Mouse (Mus musculus) lung, embryonic 14.5 days (tissue): ENCODE data around the gene Col23a1. TPM values are rescaled to one million over a fixed set of nuclear protein-coding genes. Genes with fewer than 3 reads are reported as not detected.

Experiments
- ATAC-seq: fragments of 200-750 bp; cut with Nextera tagmentation; 2 replicates; pipeline ENCODE4 v1.8.0; 2017; ENCODE audit warnings: mild to moderate bottlenecking, moderate TSS enrichment, moderate library complexity; ENCODE audit not compliant: insufficient read depth
- DNase-seq: peaks from one replicate; pipeline ENCODE4 v3.0.0-alpha.2; 2015
- H3K27ac ChIP-seq: fragments of 300-500 bp; sonication (generic); 2 replicates; pipeline ENCODE4 v1.5.1; 2014; ENCODE audit warnings: low read depth, mild to moderate bottlenecking, moderate library complexity
- H3K27me3 ChIP-seq: fragments of 300-500 bp; sonication (generic); 2 replicates; pipeline ENCODE4 v1.6.1; 2014; ENCODE audit warnings: low read length, control low read depth; ENCODE audit not compliant: insufficient read depth
- H3K36me3 ChIP-seq: fragments of 300-500 bp; sonication (generic); 2 replicates; pipeline ENCODE4 v1.6.1; 2014; ENCODE audit warnings: control low read depth; ENCODE audit not compliant: insufficient read depth
- H3K4me1 ChIP-seq: fragments of 300-500 bp; sonication (generic); 2 replicates; pipeline ENCODE4 v1.6.1; 2014; ENCODE audit warnings: antibody characterized with exemption, control low read depth; ENCODE audit not compliant: insufficient read depth
- H3K4me2 ChIP-seq: fragments of 300-500 bp; sonication (generic); 2 replicates; pipeline ENCODE4 v1.6.1; 2014; ENCODE audit warnings: mild to moderate bottlenecking
- H3K4me3 ChIP-seq: fragments of 300-500 bp; sonication (generic); 2 replicates; pipeline ENCODE4 v1.5.1; 2014; ENCODE audit warnings: low read depth, low read length
- H3K9ac ChIP-seq: fragments of 300-500 bp; sonication (generic); 2 replicates; pipeline ENCODE4 v1.6.1; 2014
- H3K9me3 ChIP-seq: fragments of 300-500 bp; sonication (generic); 2 replicates; pipeline ENCODE4 v1.6.1; 2016; ENCODE audit warnings: low read depth, low read length, control low read depth
- CTCF ChIP-seq: IDR thresholded peaks from 2 replicates; pipeline ENCODE4 v1.5.1; 2016; ENCODE audit warnings: antibody characterized with exemption, low read depth
- WGBS: fragments of 180-500 bp; shearing (Covaris S2); extraction: QIAGEN DNeasy Blood & Tissue Kit; methylation state at CpG from one replicate; pipeline ENCODE4 v1.1.7; 2014; 5-methylcytosine and 5-hydroxymethylcytosine counted together
- polyA plus RNA-seq: library from polyadenylated mRNA; unstranded; fragments of >200 nt; fragmentation: Nextera tagmentation; extraction: Ambion mirVana; gene quantifications from 2 replicates; pipeline ENCODE4 v1.2.1, GENCODE M21; 2014

Col23a1 gene
- polyA plus RNA-seq, 1 experiment from 2014 or later = 29.4 TPM

- WGBS = 37% methylated on average over 8 of the region's 8 CpGs
- no peak for ATAC-seq
- no peak for TF ChIP-seq CTCF
- Histone ChIP-seq H3K36me3 (no peaks in the 10 kb centered on the region), H3K27me3 (no peaks in the 10 kb centered on the region), H3K27ac (no peak overlapping the region), H3K4me3 (no peak overlapping the region), H3K9me3 (no peaks in the 10 kb centered on the region), H3K4me1 (peaks cover 12% of the 10 kb centered on the region; the same call in 1 of the 2 replicates), H3K9ac (no peak overlapping the region), H3K4me2 (no peak overlapping the region)
- no peak for DNase-seq
These were observed 140.5 kb downstream of the Col23a1 start for GRCm38 (mm10) chr11:51430180-51430578.

GRCm38 (mm10) chr11:51431287-51431686 is 141.6 kb downstream of the Col23a1 start:
- H3K36me3 ChIP-seq = no peaks in the 10 kb centered on the region
- H3K9ac ChIP-seq = no peak overlapping the region
- ATAC-seq (peak; percentile 36; the same call in 1 of the 2 replicates), DNase-seq (peak; percentile 66)
- no peak overlapping the region for H3K4me3 ChIP-seq
- no peak for TF ChIP-seq CTCF
- no peak overlapping the region for H3K27ac ChIP-seq
- no peaks in the 10 kb centered on the region for H3K27me3 ChIP-seq
- 50% methylated on average over 3 of the region's 3 CpGs for WGBS
- peaks cover 12% of the 10 kb centered on the region; the same call in 1 of the 2 replicates for H3K4me1 ChIP-seq
- no peak overlapping the region for H3K4me2 ChIP-seq
- H3K9me3 ChIP-seq = peaks cover 1% of the 10 kb centered on the region; the same call in 1 of the 2 replicates

GRCm38 (mm10) chr11:51431968-51432367 is 142.2 kb downstream of the Col23a1 start:
- 38% methylated on average over 8 of the region's 8 CpGs for WGBS
- Histone ChIP-seq H3K4me1 (peaks cover 12% of the 10 kb centered on the region; the same call in 1 of the 2 replicates), H3K9ac (no peak overlapping the region), H3K4me2 (no peak overlapping the region; the same call in 1 of the 2 replicates), H3K4me3 (no peak overlapping the region), H3K27me3 (no peaks in the 10 kb centered on the region), H3K9me3 (peaks cover 7% of the 10 kb centered on the region; the same call in 1 of the 2 replicates), H3K27ac (no peak overlapping the region), H3K36me3 (0 out of 2 replicates have a peak, but pooled peaks cover 3% of the 10 kb centered on the region)
- DNase-seq = no peak
- ATAC-seq = peak; percentile 15; the same call in 1 of the 2 replicates
- no peak for TF ChIP-seq CTCF

GRCm38 (mm10) chr11:51442006-51442405 is 152.3 kb downstream of the Col23a1 start:
- H3K4me3 ChIP-seq = no peak overlapping the region
- no peak overlapping the region for H3K9ac ChIP-seq
- no peak overlapping the region for H3K4me2 ChIP-seq
- peaks cover 4% of the 10 kb centered on the region; the same call in 1 of the 2 replicates for H3K9me3 ChIP-seq
- no peak for TF ChIP-seq CTCF
- H3K27me3 ChIP-seq = no peaks in the 10 kb centered on the region
- 87% methylated on average over 7 of the region's 7 CpGs for WGBS
- no peak overlapping the region for H3K27ac ChIP-seq
- ATAC-seq (no peak), DNase-seq (no peak)
- H3K36me3 ChIP-seq = no peaks in the 10 kb centered on the region
- H3K4me1 ChIP-seq = peaks cover 3% of the 10 kb centered on the region; the same call in 1 of the 2 replicates

- DNase-seq = no peak
- no peak for ATAC-seq
- Histone ChIP-seq H3K36me3 (no peaks in the 10 kb centered on the region), H3K27me3 (no peaks in the 10 kb centered on the region), H3K4me2 (no peak overlapping the region), H3K27ac (no peak overlapping the region), H3K4me3 (no peak overlapping the region), H3K9ac (no peak overlapping the region), H3K4me1 (peaks cover 3% of the 10 kb centered on the region; the same call in 1 of the 2 replicates), H3K9me3 (no peaks in the 10 kb centered on the region)
- 63% methylated on average over 8 of the region's 8 CpGs for WGBS
- no peak for TF ChIP-seq CTCF
These were observed 152.9 kb downstream of the Col23a1 start for GRCm38 (mm10) chr11:51442599-51442998.

- DNase-seq = no peak
- H3K4me3 ChIP-seq = no peak overlapping the region
- H3K36me3 ChIP-seq = no peaks in the 10 kb centered on the region
- H3K27ac ChIP-seq = no peak overlapping the region
- no peak overlapping the region for H3K9ac ChIP-seq
- H3K4me1 ChIP-seq = peaks cover 3% of the 10 kb centered on the region; the same call in 1 of the 2 replicates
- no peaks in the 10 kb centered on the region for H3K27me3 ChIP-seq
- ATAC-seq = peak; percentile 52; the same call in 1 of the 2 replicates
- no peak overlapping the region for H3K4me2 ChIP-seq
- no peak for TF ChIP-seq CTCF
- no peaks in the 10 kb centered on the region for H3K9me3 ChIP-seq
- WGBS = 42% methylated on average over 2 of the region's 2 CpGs
These were observed 154.1 kb downstream of the Col23a1 start for GRCm38 (mm10) chr11:51443818-51444217.

- Histone ChIP-seq H3K4me3 (no peak overlapping the region), H3K9ac (no peak overlapping the region), H3K36me3 (no peaks in the 10 kb centered on the region), H3K4me2 (no peak overlapping the region), H3K9me3 (no peaks in the 10 kb centered on the region), H3K27ac (no peak overlapping the region), H3K27me3 (no peaks in the 10 kb centered on the region), H3K4me1 (peaks cover 3% of the 10 kb centered on the region; the same call in 1 of the 2 replicates)
- 42% methylated on average over 7 of the region's 7 CpGs for WGBS
- no peak for TF ChIP-seq CTCF
- DNase-seq (peak; percentile 90), ATAC-seq (peak; percentile 77)
These were observed 154.9 kb downstream of the Col23a1 start for GRCm38 (mm10) chr11:51444649-51445048.
